Mouse (Mus musculus) ZHBTc4 (cell line): Measurements from ENCODE around the gene Apoa4.

ENCODE experiments used
- DNase-seq: peaks from one replicate; pipeline ENCODE4 v3.0.0-alpha.2; 2011; ENCODE audit warnings: low read depth, low spot score

The Apoa4 gene

DNA sequence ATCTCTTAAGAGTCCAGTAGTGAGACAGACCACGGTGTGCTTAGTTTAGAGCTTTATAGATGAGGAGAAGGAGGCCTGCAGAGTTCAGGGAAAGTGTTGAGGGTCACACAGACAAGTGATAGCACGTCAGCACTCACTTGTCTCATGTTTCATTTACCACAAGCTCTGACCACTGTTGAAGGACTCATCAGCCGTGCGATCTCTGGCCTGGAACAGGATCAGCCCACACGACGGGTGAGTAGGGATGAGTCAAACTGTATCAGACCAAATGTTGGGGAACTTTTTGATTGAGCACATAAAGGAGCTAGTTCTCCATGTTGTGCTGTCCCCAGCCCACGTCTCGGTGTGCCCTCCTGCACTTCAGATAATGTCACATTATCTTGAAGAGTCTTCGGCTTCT, 34.0 kb downstream of the Apoa4 start:
- DNase-seq, result no peak

DNA sequence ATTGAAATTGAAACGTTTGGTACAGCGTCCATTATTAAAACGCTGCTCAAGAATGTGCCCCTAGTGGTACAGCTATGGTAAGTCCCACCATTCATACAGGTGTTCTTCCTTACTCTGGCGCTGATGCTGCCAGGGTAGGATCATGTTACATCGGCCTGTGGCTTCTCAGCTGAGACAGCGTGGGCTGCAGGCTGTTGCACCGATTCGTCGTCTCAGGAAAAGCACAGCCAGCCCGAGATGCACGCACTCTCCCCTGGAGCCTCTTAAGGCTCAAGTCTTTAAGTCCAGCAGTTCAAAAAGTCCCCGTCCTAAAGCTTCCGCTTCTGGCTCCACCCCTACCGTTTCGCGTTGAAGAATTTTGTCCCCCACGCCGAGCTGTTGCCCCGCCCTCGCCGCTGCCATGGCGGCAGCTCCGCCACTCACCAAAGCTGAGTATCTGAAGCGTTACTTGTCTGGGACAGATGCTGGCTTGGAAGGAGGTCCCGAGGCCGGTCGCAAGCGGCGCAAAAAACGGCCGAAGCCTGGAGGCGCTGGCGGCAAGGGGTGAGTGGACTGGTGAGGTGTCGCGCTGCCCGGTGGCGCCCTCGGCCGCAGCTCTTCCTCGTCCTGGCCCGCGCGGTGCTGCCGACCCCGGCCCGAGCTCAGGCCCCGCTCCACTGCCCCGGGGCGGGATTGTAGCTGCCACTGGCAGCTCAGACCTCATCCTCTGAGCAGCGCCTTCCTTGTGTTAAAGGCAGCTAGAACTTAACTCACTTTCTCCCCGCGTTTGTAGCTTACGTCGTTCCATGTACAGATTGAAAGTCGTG, 42.3 kb downstream of the Apoa4 start, which contains the start of gene Bud13:
Gene Bud13, plus strand, starts transcription at position 378 of the 806 bp plus-strand sequence.
- DNase-seq, result peak; percentile 96
